Mouse (Mus musculus): ENCODE data around the gene Reck. TPM values are rescaled to one million over a fixed set of nuclear protein-coding genes. Genes with fewer than 3 reads are reported as not detected.

Reck gene
- polyA plus RNA-seq, 1 experiment from 2014 or later: 11.3 TPM

GRCm38 (mm10) chr4:43869821-43870220, 5.5 kb upstream of the Reck start:
- no peaks in the 10 kb centered on the region for H3K36me3 ChIP-seq (replicated peaks)
- 87% methylated on average over 10 of the region's 10 CpGs for WGBS
- H3K4me3 ChIP-seq (replicated peaks): no peak overlapping the region
- no peak overlapping the region for H3K9ac ChIP-seq
- 0 out of 2 replicates have a peak, but pooled peaks cover 5% of the 10 kb centered on the region for H3K9me3 ChIP-seq
- no peak overlapping the region for H3K27ac ChIP-seq
- peaks cover 5% of the 10 kb centered on the region for H3K4me1 ChIP-seq
- ATAC-seq (ENCODE audit: low FRiP score): no peak
- 0 out of 2 replicates have a peak, but pooled peaks cover 5% of the 10 kb centered on the region for H3K27me3 ChIP-seq
- H3K4me2 ChIP-seq: no peak overlapping the region

- H3K27ac ChIP-seq: 0 out of 2 replicates have a peak overlapping the region, but pooled peaks have one; percentile 68
- H3K4me1 ChIP-seq: peaks cover 31% of the 10 kb centered on the region
- peak overlapping the region; percentile 84; the same call in 1 of the 2 replicates for H3K9ac ChIP-seq
- H3K27me3 ChIP-seq: 0 out of 2 replicates have a peak, but pooled peaks cover 5% of the 10 kb centered on the region
- H3K4me3 ChIP-seq (replicated peaks): peak overlapping the region; percentile 93; the same call in 1 of the 2 replicates
- WGBS: 41% methylated on average over 7 of the region's 7 CpGs
- H3K4me2 ChIP-seq: peak overlapping the region; percentile 96
- no peaks in the 10 kb centered on the region for H3K9me3 ChIP-seq
- ATAC-seq (ENCODE audit: low FRiP score): no peak
- no peaks in the 10 kb centered on the region for H3K36me3 ChIP-seq (replicated peaks)
Observed at GRCm38 (mm10) chr4:43874501-43874900, 829 bp upstream of the Reck start.

GRCm38 (mm10) chr4:43875919-43876411, 635 bp downstream of the Reck start:
- peak overlapping the region; percentile 96 for H3K4me2 ChIP-seq
- H3K4me1 ChIP-seq: peaks cover 31% of the 10 kb centered on the region
- peak overlapping the region; percentile 84 for H3K9ac ChIP-seq
- peak overlapping the region; percentile 93 for H3K4me3 ChIP-seq (replicated peaks)
- H3K27me3 ChIP-seq: 0 out of 2 replicates have a peak, but pooled peaks cover 5% of the 10 kb centered on the region
- under 1% methylated on average over 20 of the region's 20 CpGs for WGBS
- ATAC-seq (ENCODE audit: low FRiP score): peak; percentile 49
- H3K9me3 ChIP-seq: no peaks in the 10 kb centered on the region
- no peaks in the 10 kb centered on the region for H3K36me3 ChIP-seq (replicated peaks)
- peak overlapping the region; percentile 75; the same call in 1 of the 2 replicates for H3K27ac ChIP-seq

- no peak for ATAC-seq (ENCODE audit: low FRiP score)
- Histone ChIP-seq H3K4me1 (peaks cover 31% of the 10 kb centered on the region), H3K4me2 (no peak overlapping the region), H3K4me3 (replicated peaks) (no peak overlapping the region), H3K9ac (no peak overlapping the region), H3K27ac (no peak overlapping the region), H3K27me3 (0 out of 2 replicates have a peak, but pooled peaks cover 5% of the 10 kb centered on the region), H3K9me3 (no peaks in the 10 kb centered on the region), H3K36me3 (replicated peaks) (no peaks in the 10 kb centered on the region)
- WGBS: 94% methylated on average over 1 of the region's 1 CpGs
Observed at GRCm38 (mm10) chr4:43877230-43877629, 1.9 kb downstream of the Reck start.

- Histone ChIP-seq H3K4me2 (no peak overlapping the region), H3K36me3 (replicated peaks) (no peaks in the 10 kb centered on the region), H3K9me3 (no peaks in the 10 kb centered on the region), H3K4me1 (peaks cover 31% of the 10 kb centered on the region), H3K27ac (no peak overlapping the region), H3K27me3 (no peaks in the 10 kb centered on the region), H3K4me3 (replicated peaks) (no peak overlapping the region), H3K9ac (no peak overlapping the region)
- WGBS: 40% methylated on average over 5 of the region's 5 CpGs
- ATAC-seq (ENCODE audit: low FRiP score): no peak
Observed at GRCm38 (mm10) chr4:43878121-43878776, 2.9 kb downstream of the Reck start.

GRCm38 (mm10) chr4:43879566-43879965, 4.2 kb downstream of the Reck start:
- 76% methylated on average over 6 of the region's 6 CpGs for WGBS
- no peak overlapping the region for H3K27ac ChIP-seq
- H3K4me1 ChIP-seq: peaks cover 40% of the 10 kb centered on the region
- H3K9me3 ChIP-seq: no peaks in the 10 kb centered on the region
- no peak overlapping the region for H3K9ac ChIP-seq
- H3K4me3 ChIP-seq (replicated peaks): no peak overlapping the region
- no peaks in the 10 kb centered on the region for H3K27me3 ChIP-seq
- H3K36me3 ChIP-seq (replicated peaks): no peaks in the 10 kb centered on the region
- H3K4me2 ChIP-seq: no peak overlapping the region
- no peak for ATAC-seq (ENCODE audit: low FRiP score)

- H3K9me3 ChIP-seq: no peaks in the 10 kb centered on the region
- 19% methylated on average over 4 of the region's 4 CpGs for WGBS
- H3K9ac ChIP-seq: no peak overlapping the region
- no peaks in the 10 kb centered on the region for H3K27me3 ChIP-seq
- no peak overlapping the region for H3K4me2 ChIP-seq
- peaks cover 28% of the 10 kb centered on the region for H3K4me1 ChIP-seq
- no peak overlapping the region for H3K4me3 ChIP-seq (replicated peaks)
- ATAC-seq (ENCODE audit: low FRiP score): no peak
- no peaks in the 10 kb centered on the region for H3K36me3 ChIP-seq (replicated peaks)
- H3K27ac ChIP-seq: no peak overlapping the region
Observed at GRCm38 (mm10) chr4:43884196-43884595, 8.9 kb downstream of the Reck start.

- peaks cover 4% of the 10 kb centered on the region; the same call in 1 of the 2 replicates for H3K36me3 ChIP-seq (replicated peaks)
- no peak overlapping the region for H3K4me2 ChIP-seq
- H3K9ac ChIP-seq: no peak overlapping the region
- H3K27ac ChIP-seq: no peak overlapping the region
- no peaks in the 10 kb centered on the region for H3K27me3 ChIP-seq
- ATAC-seq (ENCODE audit: low FRiP score): no peak
- 92% methylated on average over 3 of the region's 3 CpGs for WGBS
- no peak overlapping the region for H3K4me3 ChIP-seq (replicated peaks)
- no peaks in the 10 kb centered on the region for H3K9me3 ChIP-seq
- H3K4me1 ChIP-seq: peaks cover 4% of the 10 kb centered on the region
Observed at GRCm38 (mm10) chr4:43891247-43891646, 15.9 kb downstream of the Reck start.

- Histone ChIP-seq H3K4me1 (no peaks in the 10 kb centered on the region), H3K4me3 (replicated peaks) (no peak overlapping the region), H3K9ac (no peak overlapping the region), H3K9me3 (no peaks in the 10 kb centered on the region), H3K27me3 (no peaks in the 10 kb centered on the region), H3K36me3 (replicated peaks) (peaks cover 19% of the 10 kb centered on the region), H3K27ac (no peak overlapping the region), H3K4me2 (no peak overlapping the region)
- ATAC-seq (ENCODE audit: low FRiP score): no peak
Observed at GRCm38 (mm10) chr4:43897209-43897608, 21.9 kb downstream of the Reck start.

GRCm38 (mm10) chr4:43899197-43899596, 23.9 kb downstream of the Reck start:
- H3K27me3 ChIP-seq: no peaks in the 10 kb centered on the region
- H3K4me2 ChIP-seq: no peak overlapping the region
- no peak overlapping the region for H3K27ac ChIP-seq
- H3K4me1 ChIP-seq: no peaks in the 10 kb centered on the region
- no peak overlapping the region for H3K9ac ChIP-seq
- 81% methylated on average over 8 of the region's 8 CpGs for WGBS
- no peak overlapping the region for H3K4me3 ChIP-seq (replicated peaks)
- ATAC-seq (ENCODE audit: low FRiP score): no peak
- peaks cover 18% of the 10 kb centered on the region for H3K36me3 ChIP-seq (replicated peaks)
- no peaks in the 10 kb centered on the region for H3K9me3 ChIP-seq

GRCm38 (mm10) chr4:43903690-43904089, 28.4 kb downstream of the Reck start:
- no peak for ATAC-seq (ENCODE audit: low FRiP score)
- H3K4me1 ChIP-seq: no peaks in the 10 kb centered on the region
- H3K9me3 ChIP-seq: no peaks in the 10 kb centered on the region
- H3K27ac ChIP-seq: no peak overlapping the region
- no peak overlapping the region for H3K4me2 ChIP-seq
- H3K4me3 ChIP-seq (replicated peaks): no peak overlapping the region
- H3K27me3 ChIP-seq: no peaks in the 10 kb centered on the region
- H3K36me3 ChIP-seq (replicated peaks): peaks cover 13% of the 10 kb centered on the region
- H3K9ac ChIP-seq: no peak overlapping the region
- 85% methylated on average over 7 of the region's 7 CpGs for WGBS

- ATAC-seq (ENCODE audit: low FRiP score): no peak
- no peak overlapping the region for H3K4me2 ChIP-seq
Observed at GRCm38 (mm10) chr4:43906443-43906842, 31.1 kb downstream of the Reck start.

GRCm38 (mm10) chr4:43918221-43918620, 42.9 kb downstream of the Reck start:
- Histone ChIP-seq H3K9ac (no peak overlapping the region), H3K4me3 (replicated peaks) (no peak overlapping the region), H3K36me3 (replicated peaks) (peaks cover 18% of the 10 kb centered on the region), H3K4me2 (no peak overlapping the region), H3K27ac (no peak overlapping the region), H3K27me3 (no peaks in the 10 kb centered on the region), H3K9me3 (no peaks in the 10 kb centered on the region), H3K4me1 (no peaks in the 10 kb centered on the region)
- ATAC-seq (ENCODE audit: low FRiP score): no peak
- 95% methylated on average over 5 of the region's 5 CpGs for WGBS

More at GRCm38 (mm10) chr4:43906443-43906842, 31.1 kb downstream of the Reck start:
- H3K9ac ChIP-seq: no peak overlapping the region
- 39% methylated on average over 6 of the region's 6 CpGs for WGBS
- H3K4me3 ChIP-seq (replicated peaks): no peak overlapping the region
- H3K27me3 ChIP-seq: no peaks in the 10 kb centered on the region
- H3K4me1 ChIP-seq: no peaks in the 10 kb centered on the region
- no peaks in the 10 kb centered on the region for H3K9me3 ChIP-seq
- H3K27ac ChIP-seq: no peak overlapping the region
- peaks cover 17% of the 10 kb centered on the region for H3K36me3 ChIP-seq (replicated peaks)

Data from forebrain, embryonic 12.5 days (tissue).